Mouse (Mus musculus) lung, embryonic 14.5 days (tissue): Measurements from ENCODE around the gene Sfta2. TPM values are rescaled to one million over a fixed set of nuclear protein-coding genes. Genes with fewer than 3 reads are reported as not detected.
A peak's percentile ranks its signal among the peaks of the same experiment; 100 is the strongest.

Source experiments
- ATAC-seq: fragments of 200-750 bp; cut with Nextera tagmentation; 2 replicates; pipeline ENCODE4 v1.8.0; 2017; ENCODE audit warnings: mild to moderate bottlenecking, moderate TSS enrichment, moderate library complexity; ENCODE audit not compliant: insufficient read depth
- DNase-seq: peaks from one replicate; pipeline ENCODE4 v3.0.0-alpha.2; 2015
- H3K27ac ChIP-seq: fragments of 300-500 bp; sonication (generic); 2 replicates; pipeline ENCODE4 v1.5.1; 2014; ENCODE audit warnings: low read depth, mild to moderate bottlenecking, moderate library complexity
- H3K27me3 ChIP-seq: fragments of 300-500 bp; sonication (generic); 2 replicates; pipeline ENCODE4 v1.6.1; 2014; ENCODE audit warnings: low read length, control low read depth; ENCODE audit not compliant: insufficient read depth
- H3K36me3 ChIP-seq: fragments of 300-500 bp; sonication (generic); 2 replicates; pipeline ENCODE4 v1.6.1; 2014; ENCODE audit warnings: control low read depth; ENCODE audit not compliant: insufficient read depth
- H3K4me1 ChIP-seq: fragments of 300-500 bp; sonication (generic); 2 replicates; pipeline ENCODE4 v1.6.1; 2014; ENCODE audit warnings: antibody characterized with exemption, control low read depth; ENCODE audit not compliant: insufficient read depth
- H3K4me2 ChIP-seq: fragments of 300-500 bp; sonication (generic); 2 replicates; pipeline ENCODE4 v1.6.1; 2014; ENCODE audit warnings: mild to moderate bottlenecking
- H3K4me3 ChIP-seq: fragments of 300-500 bp; sonication (generic); 2 replicates; pipeline ENCODE4 v1.5.1; 2014; ENCODE audit warnings: low read depth, low read length
- H3K9ac ChIP-seq: fragments of 300-500 bp; sonication (generic); 2 replicates; pipeline ENCODE4 v1.6.1; 2014
- H3K9me3 ChIP-seq: fragments of 300-500 bp; sonication (generic); 2 replicates; pipeline ENCODE4 v1.6.1; 2016; ENCODE audit warnings: low read depth, low read length, control low read depth
- CTCF ChIP-seq: IDR thresholded peaks from 2 replicates; pipeline ENCODE4 v1.5.1; 2016; ENCODE audit warnings: antibody characterized with exemption, low read depth
- WGBS: fragments of 180-500 bp; shearing (Covaris S2); extraction: QIAGEN DNeasy Blood & Tissue Kit; methylation state at CpG from one replicate; pipeline ENCODE4 v1.1.7; 2014; 5-methylcytosine and 5-hydroxymethylcytosine counted together
- polyA plus RNA-seq: library from polyadenylated mRNA; unstranded; fragments of >200 nt; fragmentation: Nextera tagmentation; extraction: Ambion mirVana; gene quantifications from 2 replicates; pipeline ENCODE4 v1.2.1, GENCODE M21; 2014

The Sfta2 gene
- polyA plus RNA-seq, 1 experiment from 2014 or later: 61.3 TPM

DNA sequence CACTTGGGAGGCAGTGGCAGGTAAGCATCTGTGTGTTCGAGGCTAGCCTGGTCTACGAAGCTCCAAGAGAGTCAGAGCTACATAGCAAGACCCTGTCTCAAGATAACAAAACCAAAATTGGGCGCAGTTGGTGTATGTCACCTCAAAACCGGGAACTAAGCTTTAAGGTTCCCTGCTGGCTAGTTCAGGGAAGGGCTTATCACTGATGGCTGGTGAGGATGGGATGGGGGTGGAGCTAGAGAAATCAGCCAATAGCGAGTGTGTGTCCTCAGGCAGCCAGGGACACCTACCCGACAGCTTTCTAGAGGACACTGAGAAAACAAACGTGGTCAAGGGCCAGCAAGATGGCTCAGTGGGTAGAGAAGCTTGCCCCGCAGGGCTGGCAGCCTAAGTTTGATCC is 43.1 kb upstream of the Sfta2 start:
- ATAC-seq (no peak), DNase-seq (no peak)
- no peaks in the 10 kb centered on the region for H3K4me1 ChIP-seq
- H3K27me3 ChIP-seq: no peaks in the 10 kb centered on the region
- WGBS: 49% methylated on average over 8 of the region's 8 CpGs
- H3K4me3 ChIP-seq: no peak overlapping the region
- H3K9me3 ChIP-seq: no peaks in the 10 kb centered on the region
- no peak overlapping the region for H3K9ac ChIP-seq
- H3K4me2 ChIP-seq: no peak overlapping the region
- TF ChIP-seq CTCF: no peak
- H3K27ac ChIP-seq: no peak overlapping the region
- H3K36me3 ChIP-seq: no peaks in the 10 kb centered on the region

- Histone ChIP-seq H3K36me3 (no peaks in the 10 kb centered on the region), H3K9ac (no peak within 1 kb of the TSS), H3K4me2 (no peak within 1 kb of the TSS), H3K9me3 (no peaks in the 10 kb centered on the region), H3K27me3 (peaks cover 24% of the 10 kb centered on the region), H3K4me1 (no peaks in the 10 kb centered on the region), H3K27ac (no peak within 1 kb of the TSS), H3K4me3 (no peak within 1 kb of the TSS)
- ATAC-seq: no peak
- 49% methylated on average over 3 of the region's 3 CpGs for WGBS
- no peak for TF ChIP-seq CTCF
- no peak for DNase-seq
These were observed 34.2 kb upstream of the Sfta2 start, which contains the start of gene 2300002M23Rik for GRCm38 (mm10) chr17:35567150-35567549. Gene 2300002M23Rik, plus strand, starts transcription at chr17:35567450.

- ATAC-seq (no peak), DNase-seq (no peak)
- Histone ChIP-seq H3K27ac (no peak overlapping the region), H3K9ac (no peak overlapping the region), H3K4me1 (no peaks in the 10 kb centered on the region), H3K9me3 (no peaks in the 10 kb centered on the region), H3K36me3 (no peaks in the 10 kb centered on the region), H3K27me3 (peaks cover 24% of the 10 kb centered on the region), H3K4me3 (no peak overlapping the region), H3K4me2 (no peak overlapping the region)
- WGBS: 19% methylated on average over 9 of the region's 9 CpGs
- TF ChIP-seq CTCF: no peak
These were observed 33.6 kb upstream of the Sfta2 start for GRCm38 (mm10) chr17:35567767-35568166.

- Histone ChIP-seq H3K9me3 (no peaks in the 10 kb centered on the region), H3K4me3 (peak overlapping the region; percentile 17), H3K27ac (no peak overlapping the region), H3K4me1 (no peaks in the 10 kb centered on the region), H3K9ac (no peak overlapping the region), H3K27me3 (peaks cover 24% of the 10 kb centered on the region), H3K36me3 (no peaks in the 10 kb centered on the region), H3K4me2 (peak overlapping the region; percentile 51)
- DNase-seq (peak; percentile 31), ATAC-seq (peak; percentile 52; the same call in 1 of the 2 replicates)
- WGBS: 1% methylated on average over 28 of the region's 28 CpGs
- TF ChIP-seq CTCF: no peak
These were observed 32.0 kb upstream of the Sfta2 start for GRCm38 (mm10) chr17:35569091-35569944.

DNA sequence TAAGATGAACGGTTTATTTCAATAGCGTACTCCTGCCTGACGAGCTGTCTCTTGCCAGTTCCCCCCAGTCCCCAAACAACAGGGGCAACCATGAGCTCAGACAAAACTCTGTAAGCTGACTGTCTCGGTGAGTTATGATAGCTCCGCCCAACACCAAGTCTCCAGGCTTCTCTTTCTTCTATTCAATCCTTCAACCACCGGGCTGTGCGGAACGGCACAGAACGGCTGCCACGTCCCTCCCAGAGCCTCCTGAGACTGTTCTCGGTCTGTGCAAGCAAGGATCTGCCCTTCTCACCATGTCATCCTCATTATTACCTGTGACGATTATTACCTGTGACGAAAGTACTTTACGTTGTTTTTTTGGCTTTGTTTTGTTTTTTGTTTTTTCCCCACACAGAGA is 30.5 kb upstream of the Sfta2 start:
- H3K4me3 ChIP-seq: no peak overlapping the region
- TF ChIP-seq CTCF: no peak
- ATAC-seq (no peak), DNase-seq (no peak)
- H3K4me2 ChIP-seq: no peak overlapping the region
- H3K9ac ChIP-seq: no peak overlapping the region
- no peaks in the 10 kb centered on the region for H3K9me3 ChIP-seq
- WGBS: 75% methylated on average over 14 of the region's 14 CpGs
- no peaks in the 10 kb centered on the region for H3K4me1 ChIP-seq
- no peak overlapping the region for H3K27ac ChIP-seq
- peaks cover 28% of the 10 kb centered on the region for H3K27me3 ChIP-seq
- H3K36me3 ChIP-seq: no peaks in the 10 kb centered on the region

DNA sequence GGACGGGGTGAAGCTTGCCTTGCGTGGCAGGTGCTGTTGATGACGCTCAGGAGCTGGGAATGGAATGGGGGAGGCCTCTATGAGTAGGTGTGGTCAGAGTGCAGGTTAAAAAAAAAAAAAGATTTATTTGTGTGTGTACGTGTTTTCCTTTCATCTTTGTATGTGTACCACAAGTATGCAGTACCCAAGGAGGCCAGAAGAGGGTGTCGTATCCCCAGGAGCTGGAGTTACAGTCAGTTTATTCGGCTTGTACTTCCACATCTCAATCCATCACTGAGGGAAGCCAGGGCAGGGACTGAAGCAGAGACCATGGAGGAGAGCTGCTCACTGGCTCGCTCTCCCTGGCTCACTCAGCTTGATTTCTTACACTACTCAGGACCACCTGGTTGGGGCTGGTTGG is 29.9 kb upstream of the Sfta2 start:
- H3K9me3 ChIP-seq: no peaks in the 10 kb centered on the region
- H3K27me3 ChIP-seq: peaks cover 28% of the 10 kb centered on the region
- no peak overlapping the region for H3K27ac ChIP-seq
- no peak overlapping the region for H3K9ac ChIP-seq
- H3K36me3 ChIP-seq: no peaks in the 10 kb centered on the region
- 87% methylated on average over 7 of the region's 7 CpGs for WGBS
- TF ChIP-seq CTCF: peak; percentile 16; the same call in 1 of the 2 replicates
- H3K4me3 ChIP-seq: no peak overlapping the region
- no peak for DNase-seq
- no peak overlapping the region for H3K4me2 ChIP-seq
- no peaks in the 10 kb centered on the region for H3K4me1 ChIP-seq
- no peak for ATAC-seq

DNA sequence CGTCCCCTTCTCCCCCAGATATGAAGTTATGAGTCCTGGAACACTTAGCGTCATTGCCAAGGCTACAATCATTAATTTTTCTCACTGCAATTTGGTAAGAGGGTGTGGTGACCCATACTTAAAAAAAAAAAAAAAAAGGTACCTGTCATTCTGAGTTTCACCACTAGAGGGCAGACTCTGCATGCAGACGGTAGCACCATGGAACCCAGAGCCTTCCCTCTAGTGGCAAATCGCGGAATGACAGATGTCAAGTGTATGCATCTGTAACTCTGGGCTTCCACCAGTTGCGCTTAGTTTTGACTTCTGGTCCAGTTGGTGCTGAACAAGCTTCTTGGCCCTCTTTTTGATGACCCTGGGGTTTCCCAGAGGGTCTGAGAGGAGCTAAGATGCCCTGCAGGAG is 23.1 kb upstream of the Sfta2 start:
- 19% methylated on average over 6 of the region's 6 CpGs for WGBS
- Histone ChIP-seq H3K36me3 (no peaks in the 10 kb centered on the region), H3K4me2 (no peak overlapping the region), H3K4me3 (no peak overlapping the region), H3K27ac (no peak overlapping the region), H3K27me3 (0 out of 2 replicates have a peak, but pooled peaks cover 4% of the 10 kb centered on the region), H3K4me1 (no peaks in the 10 kb centered on the region), H3K9ac (no peak overlapping the region), H3K9me3 (no peaks in the 10 kb centered on the region)
- no peak for ATAC-seq
- DNase-seq: peak; percentile 95
- peak; percentile 100 for TF ChIP-seq CTCF
